Mouse (Mus musculus) left cerebral cortex, adult 8-10 months (tissue): ENCODE data around the gene Ccdc9b. TPM values are rescaled to one million over a fixed set of nuclear protein-coding genes. Genes with fewer than 3 reads are reported as not detected.

Experiments
- DNase-seq, 2 experiments: peaks; one replicate each; pipeline ENCODE4 v3.0.0; 2022; ENCODE audit warnings: low spot score in 2 of 2
- total RNA-seq, 4 experiments: library from RNA; stranded (reverse); gene quantifications; 2 replicates each; pipeline ENCODE4 v1.2.4; 2022

Ccdc9b gene
- total RNA-seq, 4 experiments from 2014 or later = 4.2 to 6.3 (median 5.7) TPM

DNA sequence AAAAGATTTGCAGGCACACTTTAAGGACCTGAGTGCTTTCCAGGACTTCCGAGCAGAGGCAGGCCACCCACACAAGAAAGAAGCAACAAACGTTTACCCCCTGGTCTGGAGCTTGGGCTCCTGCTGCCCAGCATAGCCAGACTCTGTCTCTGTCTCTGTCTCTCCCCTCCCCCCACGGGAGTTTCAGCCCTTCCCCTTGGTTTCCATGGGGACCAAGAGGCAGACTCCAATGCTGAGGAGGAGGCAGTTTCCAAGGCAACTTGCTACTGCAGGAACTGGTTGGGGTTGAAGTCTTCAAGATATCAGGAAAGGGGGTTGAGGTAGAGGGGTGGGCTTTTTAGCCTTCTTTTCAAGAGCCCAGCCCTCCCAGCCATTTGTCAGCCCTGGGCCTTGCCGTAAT lies 48.2 kb downstream of the Ccdc9b start:
- DNase-seq = peak in 1 of 2 experiments; percentile 78

DNA sequence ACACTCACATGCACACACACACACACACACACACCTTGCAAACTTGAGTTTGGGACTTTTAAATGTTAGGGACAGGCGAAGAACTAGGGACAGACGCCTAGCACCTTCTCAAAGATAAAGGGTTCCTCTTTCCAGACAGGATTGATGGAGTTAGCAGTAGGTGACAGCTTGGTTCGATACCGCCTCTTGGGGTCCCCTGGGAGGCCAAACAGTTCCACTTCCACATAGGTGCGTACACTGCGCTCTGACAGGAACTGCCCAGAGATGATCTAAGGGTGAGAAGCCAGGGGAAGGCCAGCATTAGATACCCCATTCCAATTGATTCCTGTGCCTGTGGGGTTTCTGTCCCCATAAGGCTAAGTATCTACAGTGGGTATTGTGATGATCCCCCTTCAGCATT lies 48.8 kb downstream of the Ccdc9b start:
- DNase-seq = no peak

DNA sequence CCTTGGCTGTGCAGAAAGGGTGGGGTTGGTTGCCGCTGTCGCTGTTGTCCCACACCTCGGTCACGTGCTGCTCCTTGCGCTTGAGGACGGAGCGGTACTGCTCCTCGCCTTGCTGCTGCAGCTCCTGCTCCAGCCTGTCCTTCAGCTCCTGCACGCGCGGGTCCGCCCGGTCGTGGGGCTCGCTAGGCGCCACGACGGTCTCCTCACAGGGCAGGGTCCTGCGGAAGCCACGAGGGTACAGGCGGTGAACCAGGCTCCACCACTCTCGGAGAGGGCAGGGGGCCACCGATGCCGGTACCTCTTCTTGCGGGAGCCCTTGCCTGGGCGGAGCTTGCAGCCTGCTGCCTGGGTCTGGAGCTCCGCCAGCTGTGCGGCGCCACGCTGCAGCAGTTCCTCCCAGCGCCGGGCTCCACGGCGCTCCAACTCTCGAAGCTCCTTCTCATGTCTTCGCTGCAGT lies 51.4 kb downstream of the Ccdc9b start:
- no peak for DNase-seq

DNA sequence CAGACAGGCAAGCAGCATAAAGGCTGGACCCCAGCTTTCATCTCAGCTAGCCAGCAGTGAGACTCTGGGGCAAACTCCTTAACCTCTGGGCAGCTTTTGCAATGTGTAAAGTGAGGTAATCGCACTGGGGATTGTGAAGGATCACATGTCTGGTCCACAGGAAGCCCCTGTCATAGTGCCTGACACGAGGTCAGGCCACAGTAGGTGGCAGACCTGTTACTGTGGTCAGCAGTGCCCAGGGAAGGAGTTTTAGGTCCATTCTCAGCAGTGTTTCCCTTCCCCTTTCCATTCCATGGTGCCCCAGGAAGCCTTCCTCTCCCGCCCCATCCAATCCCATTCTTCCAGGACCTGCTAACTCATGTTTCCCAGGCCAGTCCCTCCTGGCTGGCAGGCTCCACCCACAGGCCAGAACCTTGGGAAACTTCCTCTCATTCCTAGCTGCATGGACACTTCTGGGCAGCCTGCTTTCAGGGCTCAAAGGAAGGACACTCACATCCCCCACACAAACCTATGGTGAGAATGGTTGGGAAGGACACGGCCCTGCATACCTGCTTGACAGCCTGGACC lies 52.7 kb downstream of the Ccdc9b start:
- DNase-seq = no peak

DNA sequence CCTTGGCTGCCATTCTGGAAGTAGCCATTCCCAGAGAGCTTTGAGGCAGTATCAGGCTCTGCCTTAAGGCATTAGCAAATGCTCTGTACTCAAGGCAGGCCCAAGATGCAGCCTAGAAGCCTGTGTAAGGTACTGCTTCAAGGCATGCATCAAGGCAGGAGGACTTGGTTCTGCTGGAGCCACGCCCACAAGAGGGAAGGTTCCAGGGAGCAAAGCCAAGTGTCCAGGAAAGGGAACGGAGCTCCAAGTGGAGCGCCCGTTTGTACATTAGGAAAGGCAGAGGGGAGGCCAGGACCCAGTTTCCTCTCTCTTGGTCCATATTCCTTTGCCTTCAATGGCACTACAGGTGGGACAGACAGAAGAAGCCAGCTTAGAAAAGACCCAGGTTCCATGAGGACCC lies 54.0 kb downstream of the Ccdc9b start:
- no peak for DNase-seq

DNA sequence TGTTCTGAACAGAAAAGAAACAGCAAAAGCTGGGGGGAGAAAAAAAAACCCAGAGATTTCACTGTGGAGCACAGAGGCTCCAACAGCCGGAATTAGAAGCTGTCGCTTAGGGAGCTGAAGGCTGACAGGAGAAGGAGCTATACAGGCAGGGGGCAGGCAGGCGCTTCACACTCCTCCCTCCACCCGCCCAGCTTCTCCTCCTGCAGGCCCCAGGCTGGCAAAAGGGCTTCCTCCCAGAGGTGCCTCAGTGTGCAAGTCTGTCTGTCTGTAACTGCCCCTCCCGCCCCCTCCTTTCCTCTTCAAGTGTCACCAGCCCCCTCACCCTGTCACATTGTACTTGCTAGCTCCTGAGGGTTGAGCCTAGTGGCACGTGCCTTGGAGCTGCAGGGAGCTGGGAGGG lies 56.0 kb downstream of the Ccdc9b start:
- peak in 1 of 2 experiments; percentile 56 for DNase-seq

Other genes with a start within 250 kb of the Ccdc9b start
- 1 to 10 TPM; 3.4 to 5.2 (median 4.7) TPM for gene Bmf, start 213.0 kb downstream of the Ccdc9b start, total RNA-seq
- 1 to 10 TPM in 3 of 4 experiments, under 1 TPM in 1; 0.98 to 2.6 (median 1.8) TPM for gene Bub1b, start 164.4 kb downstream of the Ccdc9b start, total RNA-seq
- gene Pak6, start 99.4 kb downstream of the Ccdc9b start, total RNA-seq = 10 to 100 TPM; 68.1 to 87.8 (median 77.2) TPM
- 10 to 100 TPM; 36.4 to 40.9 (median 38.5) TPM for gene Ankrd63, start 58.7 kb downstream of the Ccdc9b start, total RNA-seq
- gene Plcb2, start 34.2 kb downstream of the Ccdc9b start, total RNA-seq = 1 to 10 TPM; 2.9 to 5.7 (median 4.3) TPM
- 10 to 100 TPM; 45.3 to 49.6 (median 47.4) TPM for gene Inafm2, start 16.9 kb downstream of the Ccdc9b start, total RNA-seq
- not detected for gene Phgr1, start 10.1 kb upstream of the Ccdc9b start, total RNA-seq
- 100 to 1,000 TPM; 179 to 192 (median 185) TPM for gene Disp2, start 17.1 kb upstream of the Ccdc9b start, total RNA-seq
- gene Knstrn, start 51.3 kb upstream of the Ccdc9b start, total RNA-seq = 1 to 10 TPM in 3 of 4 experiments, under 1 TPM in 1; 0.97 to 1.9 (median 1.5) TPM
- 10 to 100 TPM; 72.7 to 88.6 (median 75.3) TPM for gene Ivd, start 99.3 kb upstream of the Ccdc9b start, total RNA-seq
- 10 to 100 TPM; 41.8 to 49.3 (median 42.6) TPM for gene Bahd1, start 137.7 kb upstream of the Ccdc9b start, total RNA-seq
- gene Chst14, start 163.8 kb upstream of the Ccdc9b start, total RNA-seq = 1 to 10 TPM; 2.6 to 4.1 (median 3.3) TPM